Mouse (Mus musculus) heart, embryonic 15.5 days (tissue): ENCODE results near the gene Creb3l1. TPM values are rescaled to one million over a fixed set of nuclear protein-coding genes. Genes with fewer than 3 reads are reported as not detected.

Experiments used
- ATAC-seq: fragments of 200-750 bp; cut with Nextera tagmentation; replicated peaks from 2 replicates; pipeline ENCODE4 v1.8.0; 2017; ENCODE audit warnings: low read depth, moderate TSS enrichment; ENCODE audit not compliant: insufficient number of reproducible peaks, insufficient read depth, low FRiP score
- H3K27ac ChIP-seq: fragments of 300-500 bp; sonication (generic); 2 replicates; pipeline ENCODE4 v1.5.1; 2015; ENCODE audit warnings: mild to moderate bottlenecking, inconsistent platforms
- H3K27me3 ChIP-seq: fragments of 300-500 bp; sonication (generic); 2 replicates; pipeline ENCODE4 v1.6.1; 2015; ENCODE audit warnings: inconsistent platforms
- H3K36me3 ChIP-seq: fragments of 300-500 bp; sonication (generic); 2 replicates; pipeline ENCODE4 v1.6.1; 2015; ENCODE audit warnings: mild to moderate bottlenecking, inconsistent platforms
- H3K4me1 ChIP-seq: fragments of 300-500 bp; sonication (generic); replicated peaks from 2 replicates; pipeline ENCODE4 v1.6.1; 2015; ENCODE audit warnings: inconsistent platforms
- H3K4me2 ChIP-seq: fragments of 300-500 bp; sonication (generic); 2 replicates; pipeline ENCODE4 v1.6.1; 2015; ENCODE audit warnings: inconsistent platforms, mild to moderate bottlenecking, moderate library complexity
- H3K4me3 ChIP-seq: fragments of 300-500 bp; sonication (generic); 2 replicates; pipeline ENCODE4 v1.5.1; 2015; ENCODE audit warnings: mild to moderate bottlenecking, inconsistent platforms
- H3K9ac ChIP-seq: fragments of 300-500 bp; sonication (generic); 2 replicates; pipeline ENCODE4 v1.6.1; 2015; ENCODE audit warnings: mild to moderate bottlenecking, inconsistent platforms
- H3K9me3 ChIP-seq: fragments of 300-500 bp; sonication (generic); replicated peaks from 2 replicates; pipeline ENCODE4 v1.6.1; 2016; ENCODE audit warnings: inconsistent platforms
- WGBS: fragments of 180-500 bp; shearing (Covaris S2); methylation state at CpG from one replicate; pipeline ENCODE4 v1.1.7; 2015; ENCODE audit warnings: mixed read lengths; 5-methylcytosine and 5-hydroxymethylcytosine counted together
- polyA plus RNA-seq: library from polyadenylated mRNA; unstranded; fragments of >200 nt; fragmentation: Nextera tagmentation; extraction: Ambion mirVana; gene quantifications from 2 replicates; pipeline ENCODE4 v1.2.1, GENCODE M21; 2015

Creb3l1 gene
- polyA plus RNA-seq, 1 experiment from 2014 or later = 7.5 TPM

DNA sequence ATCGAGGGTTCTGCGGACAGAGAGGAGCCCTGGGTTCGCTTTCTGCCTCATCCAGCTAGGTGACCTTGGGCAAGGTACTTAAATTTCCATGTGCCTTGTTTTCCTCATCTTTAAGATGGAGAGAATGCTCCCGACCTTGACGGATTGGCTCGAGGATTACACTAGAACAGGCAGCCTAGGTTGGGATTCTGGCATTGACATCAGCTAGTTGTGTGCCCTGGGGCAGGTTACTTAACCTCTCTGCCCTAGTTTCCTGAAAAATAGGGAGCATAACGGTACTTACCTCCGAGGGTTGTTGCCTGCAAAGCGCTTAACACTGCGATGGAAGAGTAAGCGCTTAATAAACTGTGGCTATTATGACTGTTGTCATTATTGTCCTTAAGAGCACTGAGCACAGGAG, 34.6 kb upstream of the Creb3l1 start:
- Histone ChIP-seq H3K27ac (no peak overlapping the region), H3K4me2 (peak overlapping the region; percentile 98), H3K36me3 (no peaks in the 10 kb centered on the region), H3K4me3 (peak overlapping the region; percentile 62), H3K4me1 (peaks cover 32% of the 10 kb centered on the region), H3K9ac (peak overlapping the region; percentile 54), H3K9me3 (no peaks in the 10 kb centered on the region), H3K27me3 (peaks cover 23% of the 10 kb centered on the region)
- WGBS = 4% methylated on average over 11 of the region's 11 CpGs
- no peak; the same call in 1 of the 2 replicates for ATAC-seq

DNA sequence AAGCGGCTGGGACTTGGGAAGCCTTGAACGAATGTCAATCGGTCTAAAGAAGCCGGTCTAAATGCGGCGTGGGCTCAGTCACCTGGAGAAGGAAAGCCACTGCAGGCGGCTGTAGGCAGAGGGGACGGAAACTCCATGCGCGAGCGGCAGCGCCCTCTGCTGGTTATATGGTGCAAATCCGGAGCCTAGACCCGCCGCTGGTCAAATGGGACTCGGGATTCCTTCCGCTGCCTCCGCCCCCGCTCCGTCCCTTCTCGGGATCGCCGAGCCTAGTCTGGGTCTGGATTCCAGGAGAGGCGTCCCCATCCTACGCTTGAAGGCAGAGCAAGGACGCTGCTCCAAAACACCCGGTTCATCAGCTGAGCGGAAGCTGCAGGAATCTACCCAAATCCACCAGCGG, 34.2 kb upstream of the Creb3l1 start:
- peak; percentile 24 for ATAC-seq
- H3K27me3 ChIP-seq = peaks cover 26% of the 10 kb centered on the region

DNA sequence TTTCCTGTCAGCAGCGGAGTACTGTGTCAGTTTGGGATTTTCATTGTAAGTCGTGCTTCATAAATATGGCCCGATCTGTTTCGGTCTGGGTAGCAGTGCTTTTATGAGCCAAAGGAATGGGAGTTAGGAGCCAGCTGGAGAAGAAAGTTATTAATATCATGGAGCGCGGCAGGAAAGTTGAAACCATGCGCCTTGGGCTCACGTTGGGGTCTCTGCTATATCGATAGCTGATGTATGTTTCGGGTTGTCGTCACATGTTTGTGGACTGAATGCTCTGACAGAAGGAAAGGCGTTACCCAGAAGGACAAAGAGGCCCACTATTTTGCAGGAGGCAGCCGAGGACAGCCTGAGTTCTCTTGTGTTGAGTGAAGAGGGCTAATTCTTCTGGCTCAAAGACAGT, 32.5 kb upstream of the Creb3l1 start:
- no peaks in the 10 kb centered on the region for H3K36me3 ChIP-seq
- H3K27me3 ChIP-seq = peaks cover 33% of the 10 kb centered on the region
- ATAC-seq = no peak
- WGBS = 72% methylated on average over 13 of the region's 13 CpGs
- no peak overlapping the region for H3K9ac ChIP-seq
- H3K9me3 ChIP-seq = no peaks in the 10 kb centered on the region
- H3K4me1 ChIP-seq = peaks cover 32% of the 10 kb centered on the region
- H3K4me2 ChIP-seq = no peak overlapping the region
- no peak overlapping the region for H3K27ac ChIP-seq
- H3K4me3 ChIP-seq = no peak overlapping the region

More for the DNA sequence above, 34.2 kb upstream of the Creb3l1 start:
- H3K4me3 ChIP-seq = peak overlapping the region; percentile 62
- no peak overlapping the region for H3K27ac ChIP-seq
- peaks cover 32% of the 10 kb centered on the region for H3K4me1 ChIP-seq
- H3K9ac ChIP-seq = peak overlapping the region; percentile 54
- no peaks in the 10 kb centered on the region for H3K36me3 ChIP-seq
- H3K9me3 ChIP-seq = no peaks in the 10 kb centered on the region
- peak overlapping the region; percentile 98 for H3K4me2 ChIP-seq
- under 1% methylated on average over 29 of the region's 29 CpGs for WGBS

DNA sequence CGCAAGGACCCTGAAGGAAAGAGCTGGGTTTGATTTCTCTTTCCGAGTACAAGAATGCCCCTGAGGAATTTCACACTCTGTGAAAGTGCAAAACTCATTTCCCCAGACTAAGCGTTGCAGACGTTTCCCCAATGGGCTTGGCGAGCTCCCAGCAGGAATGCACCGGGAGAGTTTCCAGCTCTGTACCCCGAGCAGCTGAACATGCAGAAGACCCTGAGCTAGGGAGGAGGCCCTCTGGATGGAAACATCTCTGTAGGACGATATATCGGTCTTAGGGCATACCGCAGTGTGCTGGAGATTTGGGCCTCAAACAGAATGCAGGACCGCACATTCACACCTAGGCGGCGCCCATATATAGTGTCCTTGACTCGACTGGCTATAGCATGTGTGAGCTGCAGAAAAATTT, 31.5 kb upstream of the Creb3l1 start:
- Histone ChIP-seq H3K9ac (peak overlapping the region; percentile 39), H3K4me1 (peaks cover 32% of the 10 kb centered on the region), H3K36me3 (no peaks in the 10 kb centered on the region), H3K4me2 (peak overlapping the region; percentile 87), H3K9me3 (no peaks in the 10 kb centered on the region), H3K4me3 (peak overlapping the region; percentile 44), H3K27me3 (peaks cover 30% of the 10 kb centered on the region), H3K27ac (peak overlapping the region; percentile 75)
- WGBS = 2% methylated on average over 14 of the region's 14 CpGs
- ATAC-seq = peak; percentile 44; the same call in 1 of the 2 replicates

DNA sequence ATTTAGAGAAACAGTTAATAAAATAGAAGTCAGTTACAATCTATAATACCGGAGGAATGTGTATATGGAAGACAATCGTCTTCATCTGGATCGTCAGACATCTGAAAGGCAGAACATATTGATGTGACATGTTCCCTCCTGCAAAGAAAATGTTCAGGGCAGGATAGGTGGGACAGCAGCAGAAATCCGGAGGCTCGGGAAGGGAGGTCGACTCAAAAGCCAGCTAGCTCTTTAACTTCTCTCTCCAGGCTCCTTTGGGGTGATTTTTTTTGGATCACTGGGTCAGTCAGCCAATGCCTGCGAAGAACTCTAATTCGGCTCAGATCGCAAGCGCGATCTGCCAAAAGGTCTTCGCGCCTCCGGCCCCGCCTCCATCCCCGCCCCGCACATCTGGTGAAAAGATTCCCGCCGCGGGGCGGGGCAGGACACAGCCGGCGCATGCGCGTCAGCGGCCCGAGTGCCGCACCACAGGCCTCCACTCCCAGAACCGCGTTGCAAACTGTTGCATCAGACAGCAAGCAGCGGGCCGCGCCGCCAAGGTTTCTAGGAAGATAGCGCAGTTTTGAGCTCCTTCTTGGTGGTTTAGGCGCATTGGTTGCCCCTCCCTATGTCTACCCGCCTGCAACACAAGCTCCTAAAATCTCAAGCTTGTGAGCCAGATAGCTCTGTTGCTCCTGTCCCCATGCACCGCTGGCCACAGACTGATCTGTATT, 31.0 kb upstream of the Creb3l1 start:
- 4% methylated on average over 38 of the region's 38 CpGs for WGBS
- ATAC-seq = peak; percentile 66; the same call in 1 of the 2 replicates
- H3K4me3 ChIP-seq = peak overlapping the region; percentile 44
- H3K36me3 ChIP-seq = no peaks in the 10 kb centered on the region
- H3K9me3 ChIP-seq = no peaks in the 10 kb centered on the region
- peak overlapping the region; percentile 39 for H3K9ac ChIP-seq
- H3K4me2 ChIP-seq = peak overlapping the region; percentile 87
- H3K27me3 ChIP-seq = peaks cover 28% of the 10 kb centered on the region
- H3K27ac ChIP-seq = peak overlapping the region; percentile 75
- peaks cover 31% of the 10 kb centered on the region for H3K4me1 ChIP-seq

DNA sequence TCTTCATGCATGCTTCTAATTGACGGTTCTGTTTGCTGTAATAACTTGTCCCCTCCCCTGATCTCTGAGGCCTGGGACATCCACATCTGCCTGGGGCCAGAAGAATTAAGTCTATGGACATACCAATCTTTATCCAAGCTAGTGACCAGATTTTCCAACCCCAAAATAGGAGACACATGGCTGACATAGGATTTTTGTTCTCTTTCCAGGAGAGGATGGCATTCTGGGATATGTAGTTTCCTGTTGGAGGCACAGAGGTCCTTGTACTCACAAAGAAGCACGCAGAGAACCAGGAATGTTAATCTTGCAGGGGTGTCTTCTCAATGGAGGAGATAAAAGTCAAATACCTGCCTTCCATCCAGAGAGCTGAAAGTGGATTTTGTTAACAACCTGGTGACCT, 28.5 kb upstream of the Creb3l1 start:
- peaks cover 20% of the 10 kb centered on the region for H3K27me3 ChIP-seq

DNA sequence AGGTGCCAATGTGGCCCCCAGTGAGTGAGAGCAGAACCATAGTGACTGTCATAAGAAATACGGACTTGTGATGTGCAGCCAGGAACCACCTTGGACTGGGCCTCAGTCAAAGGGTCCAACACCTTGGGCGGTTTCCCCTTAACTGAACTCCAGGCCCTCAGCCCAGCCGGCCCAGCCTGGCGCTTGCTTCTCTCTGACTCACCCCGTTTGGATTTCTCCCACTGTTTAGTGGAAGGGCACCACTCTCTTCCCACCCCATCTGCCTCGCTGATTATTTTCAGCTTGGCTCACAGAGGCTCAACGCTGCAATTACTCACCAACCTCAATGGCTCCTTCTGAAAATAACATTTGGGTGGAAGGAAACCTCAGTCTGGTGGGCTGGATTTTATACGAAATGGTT, 27.9 kb upstream of the Creb3l1 start:
- Histone ChIP-seq H3K4me3 (no peak overlapping the region), H3K27me3 (peaks cover 22% of the 10 kb centered on the region), H3K9me3 (no peaks in the 10 kb centered on the region), H3K4me2 (no peak overlapping the region), H3K27ac (no peak overlapping the region), H3K9ac (no peak overlapping the region), H3K36me3 (no peaks in the 10 kb centered on the region), H3K4me1 (peaks cover 12% of the 10 kb centered on the region)
- no peak for ATAC-seq
- 69% methylated on average over 8 of the region's 8 CpGs for WGBS

More for the DNA sequence above, 28.5 kb upstream of the Creb3l1 start:
- ATAC-seq = no peak
- no peak overlapping the region for H3K4me2 ChIP-seq
- no peak overlapping the region for H3K4me3 ChIP-seq
- WGBS = 47% methylated on average over 2 of the region's 2 CpGs
- H3K27ac ChIP-seq = no peak overlapping the region
- H3K4me1 ChIP-seq = peaks cover 12% of the 10 kb centered on the region
- H3K9ac ChIP-seq = no peak overlapping the region
- H3K36me3 ChIP-seq = no peaks in the 10 kb centered on the region
- H3K9me3 ChIP-seq = no peaks in the 10 kb centered on the region

DNA sequence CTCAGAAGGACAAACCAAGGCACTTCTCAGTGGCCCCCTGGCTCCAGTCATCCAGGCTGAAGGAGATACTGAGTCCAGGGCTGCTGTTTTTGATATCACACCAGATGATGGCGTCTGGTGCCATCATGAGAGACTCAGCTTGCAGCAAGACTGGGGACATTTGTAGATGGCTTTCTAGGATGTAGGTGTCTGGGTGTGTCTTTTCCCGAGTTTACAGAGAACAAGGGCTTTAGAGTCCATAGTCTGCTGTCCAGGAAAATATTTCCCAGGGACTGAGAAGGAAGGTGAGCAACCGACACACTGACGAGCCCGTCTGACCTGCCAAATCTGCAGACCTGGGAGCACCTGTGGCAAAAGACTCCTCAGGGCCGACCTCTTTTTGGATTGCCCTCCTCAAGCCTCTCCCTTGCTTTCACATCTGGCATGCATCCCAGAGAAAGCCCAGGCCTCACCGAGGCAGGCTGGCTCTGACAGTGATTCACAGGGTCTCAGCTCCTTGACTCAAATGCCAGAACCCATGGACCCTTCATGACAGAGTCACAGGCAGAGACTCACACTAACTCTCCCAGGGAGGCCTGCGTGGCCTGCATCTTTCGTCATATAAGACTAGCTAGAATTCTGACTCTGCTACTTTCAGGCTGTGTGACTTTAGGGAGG, 23.9 kb upstream of the Creb3l1 start:
- Histone ChIP-seq H3K4me2 (no peak overlapping the region), H3K27me3 (peaks cover 10% of the 10 kb centered on the region), H3K4me1 (no peaks in the 10 kb centered on the region), H3K27ac (no peak overlapping the region), H3K9ac (no peak overlapping the region), H3K36me3 (no peaks in the 10 kb centered on the region), H3K9me3 (no peaks in the 10 kb centered on the region), H3K4me3 (no peak overlapping the region)
- no peak for ATAC-seq
- WGBS = 59% methylated on average over 9 of the region's 9 CpGs

DNA sequence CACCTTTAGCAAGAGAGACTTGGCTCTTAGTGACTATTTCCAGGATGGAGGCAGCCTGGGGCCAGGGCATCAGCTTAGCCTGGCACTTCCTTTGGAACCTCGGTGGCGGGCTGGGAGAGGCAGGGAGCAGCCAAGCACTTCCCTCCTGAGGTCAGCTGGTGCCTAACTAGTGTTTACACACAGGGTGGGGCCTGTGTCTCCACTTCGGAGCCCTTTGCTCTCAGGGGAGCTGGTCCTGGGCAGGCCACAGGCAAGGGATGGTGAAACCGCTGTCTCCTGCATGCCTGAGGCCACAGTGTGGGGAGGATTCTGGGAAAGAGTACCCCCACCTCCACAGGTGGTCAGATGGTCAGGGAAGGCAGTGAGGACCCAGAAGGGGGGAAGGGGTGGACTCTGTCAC, 23.3 kb upstream of the Creb3l1 start:
- WGBS = 27% methylated on average over 4 of the region's 4 CpGs

DNA sequence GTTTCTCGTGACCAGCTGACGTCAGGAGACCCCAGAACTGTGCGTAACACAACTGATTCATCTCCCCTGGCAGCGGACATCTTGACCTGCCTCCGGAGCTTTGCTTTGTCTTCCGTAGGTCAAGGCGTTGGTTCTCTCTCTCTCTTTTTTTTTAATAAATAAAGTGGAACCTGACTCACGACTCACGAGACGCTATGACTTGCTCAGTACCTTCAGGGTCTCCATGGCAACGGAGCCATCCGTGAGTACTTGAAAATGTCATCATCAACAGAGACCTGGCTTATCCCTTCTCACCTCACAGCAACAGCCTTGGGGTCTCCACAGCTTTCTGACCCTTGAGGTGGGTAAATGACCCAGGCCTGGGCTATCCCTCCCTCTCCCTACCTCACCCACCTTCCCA, 19.0 kb upstream of the Creb3l1 start:
- no peak overlapping the region for H3K9ac ChIP-seq
- no peaks in the 10 kb centered on the region for H3K36me3 ChIP-seq
- H3K4me1 ChIP-seq = peaks cover 7% of the 10 kb centered on the region
- peaks cover 4% of the 10 kb centered on the region for H3K27me3 ChIP-seq
- H3K9me3 ChIP-seq = no peaks in the 10 kb centered on the region
- H3K4me2 ChIP-seq = no peak overlapping the region
- no peak for ATAC-seq
- H3K27ac ChIP-seq = no peak overlapping the region
- WGBS = 87% methylated on average over 12 of the region's 12 CpGs
- no peak overlapping the region for H3K4me3 ChIP-seq

More for the DNA sequence above, 23.3 kb upstream of the Creb3l1 start:
- Histone ChIP-seq H3K9me3 (no peaks in the 10 kb centered on the region), H3K4me1 (peaks cover 2% of the 10 kb centered on the region), H3K27me3 (peaks cover 10% of the 10 kb centered on the region), H3K9ac (no peak overlapping the region), H3K4me2 (no peak overlapping the region), H3K4me3 (no peak overlapping the region), H3K27ac (no peak overlapping the region), H3K36me3 (no peaks in the 10 kb centered on the region)
- no peak for ATAC-seq

DNA sequence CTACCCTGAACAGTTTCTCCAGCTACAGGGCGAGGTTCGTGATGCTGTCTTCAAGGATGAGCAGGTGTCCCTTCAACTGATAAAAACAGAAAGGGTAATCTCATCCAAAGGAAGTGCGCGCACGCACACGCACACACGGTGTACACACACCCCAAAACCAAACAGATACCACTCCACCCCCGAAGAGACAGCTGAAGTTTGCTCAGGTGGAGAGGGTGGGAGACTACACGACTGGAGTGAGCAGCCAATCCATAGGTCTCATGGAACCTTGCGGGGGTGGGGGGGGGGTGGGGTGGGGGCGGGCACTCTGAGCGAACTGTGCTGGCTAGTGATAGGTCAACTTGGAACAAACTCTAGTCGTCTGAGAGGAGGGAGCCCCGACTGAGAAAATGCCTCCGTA, 17.2 kb upstream of the Creb3l1 start:
- H3K4me3 ChIP-seq = no peak overlapping the region
- peaks cover 7% of the 10 kb centered on the region for H3K4me1 ChIP-seq
- H3K27ac ChIP-seq = no peak overlapping the region
- ATAC-seq = no peak
- H3K36me3 ChIP-seq = no peaks in the 10 kb centered on the region
- H3K9ac ChIP-seq = no peak overlapping the region
- WGBS = 71% methylated on average over 15 of the region's 15 CpGs
- no peak overlapping the region for H3K4me2 ChIP-seq
- H3K27me3 ChIP-seq = peaks cover 1% of the 10 kb centered on the region
- no peaks in the 10 kb centered on the region for H3K9me3 ChIP-seq
